Mouse (Mus musculus) ES-E14 (cell line): ENCODE measurements around the gene Etv1. TPM values are rescaled to one million over a fixed set of nuclear protein-coding genes. Genes with fewer than 3 reads are reported as not detected.
"Not testable (repeated sequence)": the region's sequence is repeated elsewhere in the genome, so short reads cannot be mapped to it uniquely, and the experiment has no call there.

Experiments used
- DNase-seq: peaks from one replicate; pipeline ENCODE4 v3.0.0-alpha.2; 2013; ENCODE audit warnings: low read depth, low spot score
- H3K27ac ChIP-seq: 2 replicates; pipeline ENCODE4 v1.5.1; 2012; ENCODE audit warnings: low read depth, mild to moderate bottlenecking, low read length, moderate library complexity, mixed read lengths; ENCODE audit not compliant: poor library complexity, insufficient read depth, severe bottlenecking
- H3K36me3 ChIP-seq: 2 replicates; pipeline ENCODE4 v1.6.1; 2012; ENCODE audit warnings: mild to moderate bottlenecking, low read length, moderate library complexity, mixed read lengths; ENCODE audit not compliant: control insufficient read depth, poor library complexity, insufficient read depth, severe bottlenecking
- H3K4me1 ChIP-seq, 2 experiments: fragments of 150-350 bp in 1 of 2; sonication (generic) in 1 of 2; 2 replicates each; pipeline ENCODE4 v1.6.1; 2012; ENCODE audit warnings: low read length in 2 of 2, mild to moderate bottlenecking in 1 of 2, mixed read lengths in 1 of 2; ENCODE audit not compliant: control insufficient read depth in 2 of 2, insufficient read depth in 2 of 2, poor library complexity in 1 of 2
- H3K4me3 ChIP-seq, 2 experiments: fragments of 150-350 bp in 1 of 2; sonication (generic) in 1 of 2; 2 replicates each; pipeline ENCODE4 v1.5.1; 2012; ENCODE audit warnings: low read length in 2 of 2, low read depth in 1 of 2, mild to moderate bottlenecking in 1 of 2, mixed read lengths in 1 of 2; ENCODE audit not compliant: insufficient read depth in 1 of 2, poor library complexity in 1 of 2, severe bottlenecking in 1 of 2
- H3K9ac ChIP-seq: 2 replicates; pipeline ENCODE4 v1.6.1; 2012; ENCODE audit warnings: low read depth, mild to moderate bottlenecking, low read length, mixed read lengths; ENCODE audit not compliant: poor library complexity, insufficient read depth, severe bottlenecking
- H3K9me3 ChIP-seq: fragments of 150-350 bp; sonication (generic); 2 replicates; pipeline ENCODE4 v1.6.1; 2012; ENCODE audit warnings: low read depth, mild to moderate bottlenecking, low read length; ENCODE audit not compliant: control insufficient read depth, insufficient read depth
- CHD2 ChIP-seq: IDR thresholded peaks from 2 replicates; pipeline ENCODE4 v1.6.1; 2014; ENCODE audit warnings: mild to moderate bottlenecking, low read depth, low read length, inconsistent platforms
- HCFC1 ChIP-seq: IDR thresholded peaks from 2 replicates; pipeline ENCODE4 v1.6.1; 2012; ENCODE audit warnings: low read length, inconsistent platforms, borderline replicate concordance; ENCODE audit not compliant: insufficient read depth
- MAFK ChIP-seq: IDR thresholded peaks from 2 replicates; pipeline ENCODE4 v1.6.1; 2014; ENCODE audit warnings: mild to moderate bottlenecking, low read depth, low read length, inconsistent platforms; ENCODE audit not compliant: insufficient read depth
- ZC3H11A ChIP-seq: IDR thresholded peaks from 2 replicates; pipeline ENCODE4 v1.6.1; 2012; ENCODE audit warnings: low read depth, mild to moderate bottlenecking, inconsistent platforms, low read length, borderline replicate concordance
- ZNF384 ChIP-seq: IDR thresholded peaks from 2 replicates; pipeline ENCODE4 v1.6.1; 2012; ENCODE audit warnings: low read depth, low read length, inconsistent platforms
- in situ Hi-C, 2 experiments: fragments of 600-800 bp; cut with MboI; formaldehyde crosslinking; loops; one replicate each; pipeline ENCODE4 v1.15.1; 2025; ENCODE audit warnings: low sequenced_read_pairs in 2 of 2, inconsistent platforms in 1 of 2; ENCODE audit not compliant: unreplicated experiment in 2 of 2
- total RNA-seq: library from RNA; depleted of rRNA; stranded (reverse); fragments of 300-350 nt; gene quantifications from 2 replicates; pipeline ENCODE4 v1.2.3, GENCODE M21; 2012

The Etv1 gene
- total RNA-seq, 1 experiment: 21.3 TPM

- no peak overlapping the region for H3K4me3 ChIP-seq
- TF ChIP-seq ZC3H11A: no peak
- TF ChIP-seq HCFC1: no peak
- no peak for TF ChIP-seq ZNF384
- no peak for TF ChIP-seq CHD2
- no peak for TF ChIP-seq MAFK
- H3K4me1 ChIP-seq: no peaks in the 10 kb centered on the region
- DNase-seq: no peak
- no peaks in the 10 kb centered on the region for H3K9me3 ChIP-seq
- no peaks in the 10 kb centered on the region for H3K36me3 ChIP-seq
- no peak overlapping the region for H3K27ac ChIP-seq
- no peak overlapping the region for H3K9ac ChIP-seq
- in situ Hi-C loops: no loop called here
Observed at GRCm38 (mm10) chr12:38820642-38821041, 41.5 kb downstream of the Etv1 start.

- Histone ChIP-seq H3K4me3 (no peak overlapping the region), H3K9ac (no peak overlapping the region)
- TF ChIP-seq CHD2: no peak
- no peak for TF ChIP-seq MAFK
- TF ChIP-seq ZNF384: no peak
- no peak for TF ChIP-seq ZC3H11A
- no peak for TF ChIP-seq HCFC1
Observed at GRCm38 (mm10) chr12:38824405-38824804, 45.2 kb downstream of the Etv1 start.

GRCm38 (mm10) chr12:38832981-38833380 is 53.8 kb downstream of the Etv1 start:
- no peak for DNase-seq
- no peak overlapping the region for H3K9ac ChIP-seq
- no peak overlapping the region for H3K27ac ChIP-seq
- in situ Hi-C loops: no loop called here
- H3K4me1 ChIP-seq: no peaks in the 10 kb centered on the region
- peaks cover 3% of the 10 kb centered on the region; the same call in 1 of the 2 replicates for H3K36me3 ChIP-seq
- H3K9me3 ChIP-seq: no peaks in the 10 kb centered on the region
- no peak for TF ChIP-seq ZC3H11A
- TF ChIP-seq ZNF384: no peak
- no peak for TF ChIP-seq MAFK
- TF ChIP-seq CHD2: no peak
- TF ChIP-seq HCFC1: no peak
- H3K4me3 ChIP-seq: no peak overlapping the region

More at GRCm38 (mm10) chr12:38824405-38824804, 45.2 kb downstream of the Etv1 start:
- in situ Hi-C loops: no loop called here
- Histone ChIP-seq H3K9me3 (no peaks in the 10 kb centered on the region), H3K36me3 (no peaks in the 10 kb centered on the region), H3K4me1 (no peaks in the 10 kb centered on the region), H3K27ac (no peak overlapping the region)
- no peak for DNase-seq

GRCm38 (mm10) chr12:38834581-38834980 is 55.4 kb downstream of the Etv1 start:
- Histone ChIP-seq H3K36me3 (peaks cover 3% of the 10 kb centered on the region; the same call in 1 of the 2 replicates), H3K4me1 (no peaks in the 10 kb centered on the region), H3K9ac (no peak overlapping the region), H3K9me3 (no peaks in the 10 kb centered on the region), H3K27ac (no peak overlapping the region), H3K4me3 (no peak overlapping the region)
- no peak for DNase-seq
- TF ChIP-seq HCFC1: no peak
- no peak for TF ChIP-seq ZNF384
- no peak for TF ChIP-seq ZC3H11A
- no peak for TF ChIP-seq CHD2
- no peak for TF ChIP-seq MAFK
- in situ Hi-C loops: no loop called here

- H3K36me3 ChIP-seq, H3K27ac ChIP-seq, H3K4me1 ChIP-seq, H3K9me3 ChIP-seq, in situ Hi-C loops, H3K4me3 ChIP-seq, DNase-seq, H3K9ac ChIP-seq: not testable (repeated sequence)
Observed at GRCm38 (mm10) chr12:38834986-38835385, 55.8 kb downstream of the Etv1 start.
